Comparison of ENCODE assay signal across 15 mouse cellular contexts in genomic region chr14:76313424-76314190, GRCm38 (mm10).
DNase-seq lines count a peak whose midpoint lies in the region; ATAC-seq and TF ChIP-seq lines count a peak whose summit lies in the region.
"Had no signal": no experiment of that assay in that cellular context is flagged by ENCODE, and none has a peak within 500 bp of the region (broad histone marks: within the 10 kb centered on the region; RNA-seq: fewer than 3 reads in every experiment).

No protein-coding gene starts in this region.

- no peaks in the 10 kb centered on the region for H3K36me3 ChIP-seq in C2C12 (ENCODE audit: control insufficient read depth, insufficient read depth)
- no peaks in the 10 kb centered on the region for H3K36me3 ChIP-seq in forebrain, embryonic 13.5 days (ENCODE audit: poor library complexity, severe bottlenecking)
- H3K36me3 ChIP-seq in hindbrain, postnatal 0 days (ENCODE audit: insufficient read depth, low read length), result no peaks in the 10 kb centered on the region
- H3K36me3 ChIP-seq in intestine, postnatal 0 days (ENCODE audit: control insufficient read depth, insufficient read depth), result no peaks in the 10 kb centered on the region
- H3K36me3 ChIP-seq: heart, embryonic 13.5 days; liver, embryonic 13.5 days had no signal

- no peaks in the 10 kb centered on the region for H3K27me3 ChIP-seq in C2C12 (ENCODE audit: control insufficient read depth, insufficient read depth, insufficient read length)
- no peaks in the 10 kb centered on the region for H3K27me3 ChIP-seq in forebrain, embryonic 13.5 days
- H3K27me3 ChIP-seq in hindbrain, postnatal 0 days (ENCODE audit: insufficient read depth, low read length), result no peaks in the 10 kb centered on the region
- no peaks in the 10 kb centered on the region for H3K27me3 ChIP-seq in intestine, postnatal 0 days (replicated peaks; ENCODE audit: control insufficient read depth, insufficient read depth, low read length)
- H3K27me3 ChIP-seq: heart, embryonic 13.5 days; liver, embryonic 13.5 days had no signal

- no peak for TF ChIP-seq CTCF in C2C12 (IDR thresholded peaks at IDR 0.05; ENCODE audit: control insufficient read depth, insufficient read depth, insufficient read length)
- no peak for TF ChIP-seq CTCF in hindbrain, postnatal 0 days (IDR thresholded peaks at IDR 0.05; ENCODE audit: low read depth)
- TF ChIP-seq CTCF in intestine, postnatal 0 days (IDR thresholded peaks at IDR 0.05; ENCODE audit: low read depth), result no peak

- H3K27ac ChIP-seq in forebrain, embryonic 13.5 days, result peak overlapping the region; percentile 32
- H3K27ac ChIP-seq in hindbrain, postnatal 0 days, result no peak overlapping the region
- H3K27ac ChIP-seq in intestine, postnatal 0 days (ENCODE audit: low read depth, low read length), result no peak overlapping the region
- H3K27ac ChIP-seq: heart, embryonic 13.5 days; liver, embryonic 13.5 days had no signal

- no peak overlapping the region for H3K9ac ChIP-seq in forebrain, embryonic 13.5 days
- no peak overlapping the region for H3K9ac ChIP-seq in hindbrain, postnatal 0 days (replicated peaks; ENCODE audit: low read length)
- H3K9ac ChIP-seq in intestine, postnatal 0 days (ENCODE audit: low read depth, low read length), result no peak overlapping the region
- H3K9ac ChIP-seq: heart, embryonic 13.5 days; liver, embryonic 13.5 days had no signal

- no peaks in the 10 kb centered on the region for H3K79me2 ChIP-seq in C2C12 (ENCODE audit: control insufficient read depth, insufficient read depth)

- peak; percentile 48 for DNase-seq in R1 (ENCODE audit: low read depth, low spot score)
- no peak for DNase-seq in hindbrain, postnatal 0 days (ENCODE audit: low spot score)
- no peak for DNase-seq in lung, postnatal 25 days (ENCODE audit: low spot score)
- no peak for DNase-seq in thymus, postnatal 25 days
- DNase-seq: cerebellum, adult 2 months; embryo, embryonic 11 days; liver, embryonic 13.5 days; lung, postnatal 10 days; right cerebral cortex, postnatal 25 days; thymus, adult 2 months had no signal

- H3K4me1 ChIP-seq in forebrain, embryonic 13.5 days, result peaks cover 37% of the 10 kb centered on the region
- peaks cover 1% of the 10 kb centered on the region; the same call in 1 of the 2 replicates for H3K4me1 ChIP-seq in hindbrain, postnatal 0 days (ENCODE audit: insufficient read depth, low read length)
- peaks cover 3% of the 10 kb centered on the region; the same call in 1 of the 2 replicates for H3K4me1 ChIP-seq in intestine, postnatal 0 days (replicated peaks; ENCODE audit: control insufficient read depth, insufficient read depth, low read length)
- H3K4me1 ChIP-seq: heart, embryonic 13.5 days; liver, embryonic 13.5 days had no signal

- H3K79me3 ChIP-seq in C2C12 (ENCODE audit: low read depth), result no peaks in the 10 kb centered on the region

- 56% methylated on average over 14 of the region's 14 CpGs for WGBS in forebrain, embryonic 13.5 days
- 46% methylated on average over 14 of the region's 14 CpGs for WGBS in hindbrain, postnatal 0 days
- 86% methylated on average over 14 of the region's 14 CpGs for WGBS in intestine, postnatal 0 days

- ATAC-seq in forebrain, embryonic 13.5 days, result peak; percentile 90
- peak; percentile 51; the same call in 1 of the 2 replicates for ATAC-seq in hindbrain, postnatal 0 days
- no peak for ATAC-seq in intestine, postnatal 0 days
- ATAC-seq: CD4-positive, CD25-positive, alpha-beta regulatory T cell, adult 4 months had no signal

- H3K4me2 ChIP-seq in forebrain, embryonic 13.5 days, result no peak overlapping the region
- no peak overlapping the region for H3K4me2 ChIP-seq in hindbrain, postnatal 0 days (ENCODE audit: low read depth, low read length)
- no peak overlapping the region for H3K4me2 ChIP-seq in intestine, postnatal 0 days (replicated peaks; ENCODE audit: low read depth)
- H3K4me2 ChIP-seq: heart, embryonic 13.5 days; liver, embryonic 13.5 days had no signal

- H3K4me3 ChIP-seq in C2C12 (ENCODE audit: insufficient read depth, poor library complexity, severe bottlenecking), result no peak overlapping the region
- H3K4me3 ChIP-seq in forebrain, embryonic 13.5 days, result no peak overlapping the region
- H3K4me3 ChIP-seq in hindbrain, postnatal 0 days (ENCODE audit: low read length), result no peak overlapping the region
- H3K4me3 ChIP-seq in intestine, postnatal 0 days (ENCODE audit: low read depth, low read length), result no peak overlapping the region
- H3K4me3 ChIP-seq: heart, embryonic 13.5 days; liver, embryonic 13.5 days had no signal

- H3ac ChIP-seq in C2C12 (ENCODE audit: control insufficient read depth, insufficient read length, low read depth), result no peak overlapping the region

- H3K9me3 ChIP-seq in forebrain, embryonic 13.5 days (replicated peaks), result no peaks in the 10 kb centered on the region; the same call in 1 of the 2 replicates
- H3K9me3 ChIP-seq in hindbrain, postnatal 0 days (ENCODE audit: low read length), result no peaks in the 10 kb centered on the region
- no peaks in the 10 kb centered on the region for H3K9me3 ChIP-seq in intestine, postnatal 0 days (ENCODE audit: control insufficient read depth)
- H3K9me3 ChIP-seq: liver, embryonic 13.5 days had no signal

TF ChIP-seq in C2C12, 6 proteins besides CTCF, POLR2A, EP300 and RAD21:
- TF ChIP-seq MYOG (IDR thresholded peaks at IDR 0.05; ENCODE audit: control insufficient read depth, extremely low read depth, insufficient read length) (no peak), USF1 (IDR thresholded peaks at IDR 0.05; ENCODE audit: low read depth) (peak; percentile 1), MYOD1 (IDR thresholded peaks at IDR 0.05; ENCODE audit: control insufficient read depth, insufficient read length, low read depth) (no peak)
